Mouse (Mus musculus) myocyte (in vitro differentiated cells): Measurements from ENCODE around the gene Rxfp4. TPM values are rescaled to one million over a fixed set of nuclear protein-coding genes. Genes with fewer than 3 reads are reported as not detected.
A peak's percentile ranks its signal among the peaks of the same experiment; 100 is the strongest.

Source experiments
- H3K27me3 ChIP-seq: one replicate; pipeline ENCODE4 v1.6.1; 2011; ENCODE audit not compliant: control insufficient read depth, insufficient read depth, insufficient read length
- H3K36me3 ChIP-seq: one replicate; pipeline ENCODE4 v1.6.1; 2011; ENCODE audit not compliant: control insufficient read depth, insufficient read depth
- H3K4me2 ChIP-seq: one replicate; pipeline ENCODE4 v1.6.1; 2011; ENCODE audit warnings: low read depth, control low read depth
- H3K4me3 ChIP-seq: one replicate; pipeline ENCODE4 v1.5.1; 2011; ENCODE audit warnings: mild to moderate bottlenecking, control low read depth, moderate library complexity
- H3K79me2 ChIP-seq: one replicate; pipeline ENCODE4 v1.6.1; 2011; ENCODE audit not compliant: control insufficient read depth, insufficient read depth
- H3ac ChIP-seq: one replicate; pipeline ENCODE4 v1.6.1; 2011; ENCODE audit not compliant: control insufficient read depth, insufficient read length
- E2F4 ChIP-seq: IDR thresholded peaks from one replicate; pipeline ENCODE4 v1.6.1; 2011; ENCODE audit warnings: mild to moderate bottlenecking, control low read depth, moderate library complexity; ENCODE audit not compliant: insufficient read depth
- MAX ChIP-seq: IDR thresholded peaks from one replicate; pipeline ENCODE4 v1.6.1; 2011; ENCODE audit warnings: low read depth, mild to moderate bottlenecking, control low read depth
- MYOD1 ChIP-seq, 3 experiments: IDR thresholded peaks; one replicate each; pipeline ENCODE4 v1.6.1; 2011; ENCODE audit warnings: control low read depth in 2 of 3, low read depth in 2 of 3, mild to moderate bottlenecking in 2 of 3, moderate library complexity in 1 of 3; ENCODE audit not compliant: insufficient read length in 2 of 3, control insufficient read depth in 1 of 3
- MYOG ChIP-seq, 3 experiments: IDR thresholded peaks; one replicate each; pipeline ENCODE4 v1.6.1; 2011; ENCODE audit warnings: control low read depth in 2 of 3, low read depth in 2 of 3, mild to moderate bottlenecking in 2 of 3; ENCODE audit not compliant: insufficient read length in 2 of 3, control insufficient read depth in 1 of 3, insufficient read depth in 1 of 3
- POLR2A ChIP-seq: IDR thresholded peaks from one replicate; pipeline ENCODE4 v1.6.1; 2011; ENCODE audit warnings: low read depth, mild to moderate bottlenecking, control low read depth, moderate library complexity; ENCODE audit not compliant: insufficient read length
- POLR2AphosphoS2 ChIP-seq: IDR thresholded peaks from one replicate; pipeline ENCODE4 v1.6.1; 2011; ENCODE audit warnings: low read depth, control low read depth; ENCODE audit not compliant: insufficient read length
- REST ChIP-seq: IDR thresholded peaks from one replicate; pipeline ENCODE4 v1.6.1; 2011; ENCODE audit warnings: mild to moderate bottlenecking, control low read depth, moderate library complexity; ENCODE audit not compliant: insufficient read depth, insufficient read length
- SRF ChIP-seq: IDR thresholded peaks from one replicate; pipeline ENCODE4 v1.6.1; 2011; ENCODE audit warnings: low read depth; ENCODE audit not compliant: control insufficient read depth, insufficient read length
- TCF12 ChIP-seq: IDR thresholded peaks from one replicate; pipeline ENCODE4 v1.6.1; 2011; ENCODE audit warnings: mild to moderate bottlenecking, control low read depth; ENCODE audit not compliant: poor library complexity, insufficient read depth, severe bottlenecking
- TCF3 ChIP-seq: IDR thresholded peaks from one replicate; pipeline ENCODE4 v1.6.1; 2011; ENCODE audit warnings: low read depth, control low read depth; ENCODE audit not compliant: insufficient read length
- polyA plus RNA-seq: library from polyadenylated mRNA; unstranded; fragments of >200 nt; fragmentation: generic; extraction: Trizol; gene quantifications from one replicate; pipeline ENCODE4 v1.2.1, GENCODE M21; 2012; ENCODE audit warnings: missing spikeins

Gene Rxfp4
- polyA plus RNA-seq, 1 experiment, result not detected

DNA sequence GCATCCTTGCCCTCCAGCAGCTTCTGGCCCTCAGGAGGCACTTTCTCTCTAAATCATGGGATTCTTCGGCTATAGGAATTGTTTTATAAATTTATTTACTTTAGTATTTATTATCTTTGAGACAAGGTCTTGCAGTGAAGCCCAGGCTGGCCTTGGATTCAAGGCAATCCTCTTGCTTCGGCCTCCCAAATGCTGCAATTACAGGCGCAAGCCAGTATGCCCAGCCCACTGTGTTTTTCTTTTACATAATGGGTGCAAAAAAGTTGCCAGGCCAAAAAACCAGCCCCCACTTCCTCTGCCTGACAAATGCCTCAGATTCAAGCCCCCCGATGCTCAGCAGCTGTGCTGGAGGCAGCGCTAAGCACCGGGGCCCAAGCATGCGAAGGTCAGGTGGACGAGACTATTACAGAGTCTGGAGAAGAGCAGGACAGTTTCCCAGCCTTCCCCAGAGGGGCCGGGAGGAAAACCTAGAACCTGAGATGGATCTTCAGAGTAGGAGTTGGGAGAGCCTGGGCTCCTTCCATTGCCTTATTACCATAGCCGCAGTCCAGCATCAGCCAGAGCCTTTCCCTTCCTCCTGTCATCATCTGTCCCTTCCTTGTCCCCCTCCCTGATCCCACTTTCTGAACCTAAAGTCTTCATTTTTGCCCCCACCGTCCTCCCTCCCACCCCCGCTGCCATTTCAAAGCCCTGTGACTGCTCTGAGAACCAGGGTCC lies 4.3 kb downstream of the Rxfp4 start:
- peaks cover 53% of the 10 kb centered on the region for H3K36me3 ChIP-seq
- H3K4me2 ChIP-seq, result no peak overlapping the region
- no peaks in the 10 kb centered on the region for H3K79me2 ChIP-seq
- TF ChIP-seq SRF (no peak), E2F4 (no peak), POLR2A (peak; percentile 27), POLR2AphosphoS2 (peak; percentile 92), MAX (no peak)
- no peak overlapping the region for H3K4me3 ChIP-seq
- no peaks in the 10 kb centered on the region for H3K27me3 ChIP-seq
- no peak overlapping the region for H3ac ChIP-seq

DNA sequence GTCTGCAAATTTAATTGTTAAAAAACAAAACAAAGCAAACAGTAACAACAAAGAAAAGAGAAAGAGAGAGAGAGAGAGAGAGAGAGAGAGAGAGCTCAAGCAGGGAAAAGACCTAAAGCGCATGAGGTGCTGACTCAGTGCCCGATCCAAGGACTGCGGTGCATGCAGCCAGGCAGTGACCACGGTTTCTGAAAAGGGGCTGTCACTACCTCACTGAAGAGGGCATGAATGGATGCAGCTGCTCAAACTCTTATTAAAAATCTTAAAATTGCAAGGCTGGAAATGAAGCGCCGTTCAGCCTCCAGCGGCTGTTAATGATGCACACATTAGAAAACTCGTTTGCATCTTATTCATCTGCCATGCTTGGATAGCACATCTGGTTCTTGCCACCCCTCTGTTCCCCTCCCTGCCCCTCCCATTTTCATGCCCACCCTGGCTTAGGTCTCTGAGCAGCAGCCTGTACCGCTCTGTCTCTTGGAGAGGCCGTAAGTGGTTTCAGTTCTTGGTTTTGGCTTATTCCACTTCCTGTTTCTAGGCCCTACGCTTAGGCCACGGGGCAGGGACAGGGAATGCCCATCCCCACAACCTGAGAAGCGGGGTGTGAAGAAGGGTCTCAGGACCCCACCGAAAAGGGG lies 5.0 kb downstream of the Rxfp4 start:
- H3K36me3 ChIP-seq, result peaks cover 60% of the 10 kb centered on the region
- no peaks in the 10 kb centered on the region for H3K79me2 ChIP-seq
- H3K4me2 ChIP-seq, result no peak overlapping the region
- no peak overlapping the region for H3ac ChIP-seq
- no peak overlapping the region for H3K4me3 ChIP-seq
- TF ChIP-seq MYOD1 (IDR thresholded peaks at IDR 0.05; ENCODE audit: control insufficient read depth in 1 of 3, insufficient read length in 2 of 3, low read depth in 2 of 3), result no peak
- TF ChIP-seq POLR2A, result peak; percentile 45
- TF ChIP-seq TCF12, result no peak
- TF ChIP-seq POLR2AphosphoS2, result peak; percentile 78
- H3K27me3 ChIP-seq, result no peaks in the 10 kb centered on the region

DNA sequence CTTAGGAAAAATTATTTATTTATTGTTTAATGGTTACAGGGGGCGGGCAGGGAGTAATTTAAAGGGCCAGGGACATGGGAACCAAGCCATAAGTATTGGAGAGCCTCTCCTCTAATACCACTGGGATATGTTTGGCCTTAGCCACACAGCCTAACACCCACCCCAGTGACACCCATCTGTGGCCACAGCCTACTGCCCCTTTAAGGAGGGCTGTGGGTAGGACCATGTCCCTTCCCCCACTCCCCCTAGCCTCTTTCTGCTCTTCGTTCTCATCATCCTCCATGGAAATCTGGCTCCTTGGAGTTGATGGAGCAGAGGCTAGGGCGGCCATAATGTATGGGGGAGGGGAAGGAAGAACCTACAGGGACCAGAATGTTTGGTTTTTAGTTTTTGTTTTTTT lies 5.9 kb downstream of the Rxfp4 start:
- H3K36me3 ChIP-seq, result peaks cover 66% of the 10 kb centered on the region
- no peak for TF ChIP-seq POLR2A
- no peak for TF ChIP-seq MYOD1 (IDR thresholded peaks at IDR 0.05; ENCODE audit: control insufficient read depth in 1 of 3, insufficient read length in 2 of 3, low read depth in 2 of 3)
- TF ChIP-seq POLR2AphosphoS2, result peak; percentile 69
- no peaks in the 10 kb centered on the region for H3K27me3 ChIP-seq
- no peaks in the 10 kb centered on the region for H3K79me2 ChIP-seq
- H3K4me3 ChIP-seq, result no peak overlapping the region
- H3K4me2 ChIP-seq, result no peak overlapping the region
- H3ac ChIP-seq, result no peak overlapping the region

DNA sequence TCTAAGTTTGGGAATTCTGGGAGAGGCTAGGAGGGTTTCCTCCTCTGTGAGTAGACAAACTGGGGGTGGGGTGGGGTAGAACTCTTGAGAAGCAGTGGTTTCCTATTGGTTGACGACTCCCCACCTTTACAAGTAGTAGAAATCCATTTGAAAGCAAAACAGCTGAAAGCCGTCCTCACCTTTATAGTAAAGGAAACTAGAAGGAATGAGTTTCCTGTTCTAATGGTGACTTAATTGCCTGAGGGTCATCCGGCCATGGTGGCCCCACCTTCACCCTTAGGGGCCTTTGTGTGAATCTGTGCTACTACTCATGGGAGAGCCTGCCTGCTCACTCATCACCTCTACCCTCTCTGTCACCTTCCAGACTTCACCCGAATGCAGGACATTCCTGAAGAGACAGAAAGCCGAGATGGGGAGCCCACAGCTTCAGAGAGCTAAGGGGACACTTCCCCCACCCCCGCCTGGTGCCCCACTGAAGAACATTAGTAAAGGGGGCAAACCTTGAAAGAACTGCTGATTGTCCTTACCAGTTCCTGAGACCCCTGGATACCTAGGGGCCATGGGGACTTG lies 6.4 kb downstream of the Rxfp4 start:
- Histone ChIP-seq H3K27me3 (no peaks in the 10 kb centered on the region), H3K4me2 (no peak overlapping the region), H3ac (no peak overlapping the region), H3K79me2 (peaks cover 5% of the 10 kb centered on the region), H3K4me3 (no peak overlapping the region), H3K36me3 (peaks cover 72% of the 10 kb centered on the region)
- TF ChIP-seq POLR2AphosphoS2 (peak; percentile 63), REST (no peak)

DNA sequence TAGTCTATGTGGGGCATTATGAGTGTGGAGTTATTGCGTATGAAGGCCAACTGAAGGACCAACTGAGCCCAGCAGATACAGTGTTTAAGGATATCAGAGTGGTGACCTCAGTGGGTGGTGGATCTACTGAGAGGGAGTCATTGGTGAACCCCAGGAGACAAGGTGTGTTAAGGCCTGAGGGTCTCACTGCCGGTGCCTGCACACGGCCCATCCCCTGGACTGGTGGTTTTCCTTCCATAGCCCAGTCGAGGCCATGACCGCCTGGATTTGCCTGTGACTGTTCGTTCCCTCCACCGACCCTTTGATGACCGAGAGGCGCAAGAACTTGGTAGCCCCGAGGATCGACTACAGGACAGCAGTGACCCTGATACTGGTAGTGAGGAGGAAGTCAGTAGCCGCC lies 7.0 kb downstream of the Rxfp4 start:
- Histone ChIP-seq H3K79me2 (peaks cover 6% of the 10 kb centered on the region), H3ac (no peak overlapping the region), H3K36me3 (peaks cover 78% of the 10 kb centered on the region), H3K4me2 (no peak overlapping the region), H3K27me3 (no peaks in the 10 kb centered on the region), H3K4me3 (no peak overlapping the region)
- TF ChIP-seq POLR2AphosphoS2, result peak; percentile 92
- TF ChIP-seq REST, result no peak
- TF ChIP-seq POLR2A, result peak; percentile 51
- no peak for TF ChIP-seq TCF3
- TF ChIP-seq MYOD1 (IDR thresholded peaks at IDR 0.05; ENCODE audit: control insufficient read depth in 1 of 3, insufficient read length in 2 of 3, low read depth in 2 of 3), result no peak

DNA sequence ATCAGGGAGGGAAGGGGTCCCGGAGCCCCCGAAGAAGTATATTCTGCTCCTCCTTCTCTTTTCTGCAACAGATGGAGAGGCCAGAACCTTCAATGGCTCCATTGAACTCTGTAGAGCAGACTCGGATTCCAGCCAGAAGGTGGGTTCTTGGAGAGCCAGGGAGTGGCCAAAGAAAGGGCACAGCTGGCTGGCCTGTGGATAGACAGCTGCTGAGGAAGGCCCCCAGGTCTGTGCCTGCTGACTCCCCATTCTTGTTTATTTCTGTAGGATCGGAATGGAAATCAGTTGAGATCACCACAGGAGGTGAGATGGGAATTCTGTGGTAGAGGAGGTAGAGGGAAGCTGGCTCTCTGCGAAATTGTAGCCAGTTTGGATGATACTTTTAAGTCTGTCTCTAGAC lies 9.9 kb downstream of the Rxfp4 start:
- Histone ChIP-seq H3ac (no peak overlapping the region), H3K4me2 (no peak overlapping the region), H3K4me3 (no peak overlapping the region), H3K27me3 (no peaks in the 10 kb centered on the region), H3K79me2 (peaks cover 6% of the 10 kb centered on the region), H3K36me3 (peaks cover 95% of the 10 kb centered on the region)
- TF ChIP-seq E2F4, result no peak
- TF ChIP-seq POLR2AphosphoS2, result peak; percentile 60
- peak in 2 of 3 experiments; percentile 11 to 51 for TF ChIP-seq MYOD1 (IDR thresholded peaks at IDR 0.05; ENCODE audit: control insufficient read depth in 1 of 3, insufficient read length in 2 of 3, low read depth in 2 of 3)
- TF ChIP-seq MYOG (IDR thresholded peaks at IDR 0.05; ENCODE audit: control insufficient read depth in 1 of 3, insufficient read depth in 1 of 3, insufficient read length in 2 of 3, low read depth in 2 of 3), result peak in 1 of 3 experiments; percentile 72
